Mouse (Mus musculus): Measurements from ENCODE around the gene Tsen34.
"Not testable (repeated sequence)": the region's sequence is repeated elsewhere in the genome, so short reads cannot be mapped to it uniquely, and the experiment has no call there.

Tsen34 gene

DNA sequence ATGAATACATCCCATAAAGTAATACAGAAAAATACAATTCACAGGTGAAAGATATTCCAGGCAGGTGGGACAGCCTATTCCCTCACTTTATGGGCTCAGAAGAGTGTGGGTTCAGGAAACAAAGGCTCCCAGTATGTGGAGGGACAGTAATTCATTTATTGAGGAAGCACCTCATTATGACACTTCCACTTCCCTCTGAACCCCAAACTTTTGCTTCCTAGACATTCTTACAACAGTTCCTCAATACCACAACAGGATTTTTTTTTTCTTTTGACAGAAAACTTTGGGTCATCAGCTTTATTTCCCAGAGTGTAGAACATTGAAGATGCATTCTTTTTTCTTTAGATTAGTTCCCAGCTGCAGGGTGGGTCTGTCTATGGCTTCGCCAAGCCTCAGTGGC is 40.0 kb downstream of the Tsen34 start:
- not testable (repeated sequence) for DNase-seq (ENCODE audit: low spot score)
